Mouse (Mus musculus) skeletal muscle tissue, postnatal 0 days (tissue): ENCODE results near the gene Olfr1107. TPM values are rescaled to one million over a fixed set of nuclear protein-coding genes. Genes with fewer than 3 reads are reported as not detected.

Source experiments
- polyA plus RNA-seq: library from polyadenylated mRNA; unstranded; fragments of >200 nt; fragmentation: Nextera tagmentation; extraction: Ambion mirVana; gene quantifications from 2 replicates; pipeline ENCODE4 v1.2.1, GENCODE M21; 2015

Gene Olfr1107
- not detected in 2 replicates for polyA plus RNA-seq

DNA sequence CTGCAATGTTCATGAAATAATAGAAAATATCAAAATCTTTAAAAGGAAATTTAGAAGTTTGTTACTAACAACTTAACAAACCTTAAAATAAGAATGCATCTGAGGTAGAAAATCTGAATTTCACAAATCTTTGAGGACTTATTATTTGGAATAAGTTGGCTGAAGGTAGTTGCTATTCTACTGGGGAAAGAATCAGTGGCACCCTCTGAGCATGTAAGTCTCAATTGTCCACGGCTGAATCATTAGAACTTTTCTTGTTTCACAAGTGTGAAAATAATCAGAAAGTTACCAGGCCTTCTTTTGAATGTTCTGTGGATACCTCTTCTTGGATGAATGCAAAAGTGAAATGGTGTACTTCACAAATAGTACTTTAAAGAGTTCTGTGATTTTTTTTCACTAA, at the start of gene Olfr1107:
Gene Olfr1107 (minus strand): TSS at position 101 of the 400 bp plus-strand sequence.

DNA sequence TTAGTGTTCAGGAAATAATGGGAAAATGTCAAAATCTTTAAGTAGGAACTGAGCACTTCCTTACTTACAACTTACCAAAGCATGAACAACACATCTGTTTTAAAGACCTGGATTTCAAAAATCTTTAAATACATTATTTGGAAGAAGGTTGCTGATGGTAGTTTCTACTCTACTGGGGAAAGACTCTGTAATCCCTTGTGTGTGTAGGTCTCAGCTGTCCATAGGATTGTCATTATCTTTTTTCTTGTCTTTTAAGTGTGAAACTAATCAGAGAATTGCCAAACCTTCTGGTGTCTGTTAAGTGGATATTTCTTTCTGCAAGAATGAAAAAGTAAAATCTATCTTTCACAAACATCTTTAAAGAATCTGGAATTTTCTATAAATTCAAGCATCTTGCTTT, 38.9 kb upstream of the Olfr1107 start, which contains the start of gene Olfr259:
Gene Olfr259 (minus strand): TSS at position 101 of the 400 bp plus-strand sequence.

DNA sequence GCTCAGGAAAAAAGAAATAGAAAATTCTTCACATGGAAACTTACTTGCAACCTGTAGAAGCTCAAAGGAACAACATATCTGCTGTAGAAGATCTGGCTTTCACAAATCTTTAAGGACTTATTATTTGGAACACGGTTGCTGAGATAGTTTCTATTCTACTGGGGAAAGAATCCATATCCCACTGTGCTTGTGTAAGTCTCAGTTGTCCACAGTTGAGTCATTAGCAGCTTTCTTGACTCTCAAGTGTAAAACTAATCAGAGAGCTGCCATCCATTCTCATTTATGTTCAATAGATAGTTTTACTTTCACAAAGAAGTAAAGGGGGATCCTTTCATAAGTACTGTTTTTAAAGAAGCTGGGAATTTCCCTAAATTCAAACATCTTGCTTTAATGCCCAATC, 20.3 kb upstream of the Olfr1107 start, which contains the start of gene Olfr1109:
Gene Olfr1109 (minus strand): TSS at position 101 of the 400 bp plus-strand sequence.

DNA sequence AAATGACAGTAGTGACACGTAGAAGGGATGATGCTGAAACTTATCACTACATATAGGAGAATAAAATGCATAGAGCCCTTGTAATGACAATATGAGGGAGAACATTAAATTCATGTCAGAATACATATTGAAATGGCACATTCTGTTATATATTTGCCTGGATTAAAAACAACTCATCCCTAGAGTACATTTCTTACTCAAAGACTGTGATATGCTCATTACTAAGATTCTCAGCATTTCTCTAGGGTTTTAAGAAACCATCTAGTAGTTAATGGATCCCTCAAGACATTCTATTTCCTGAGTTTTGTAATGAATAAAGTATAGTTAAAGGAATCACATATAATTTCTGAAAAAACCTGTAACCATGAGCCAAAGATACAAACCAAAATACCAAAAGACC, 23.4 kb downstream of the Olfr1107 start, which contains the start of gene Olfr1106:
Gene Olfr1106 (minus strand): TSS at position 101 of the 400 bp plus-strand sequence.

DNA sequence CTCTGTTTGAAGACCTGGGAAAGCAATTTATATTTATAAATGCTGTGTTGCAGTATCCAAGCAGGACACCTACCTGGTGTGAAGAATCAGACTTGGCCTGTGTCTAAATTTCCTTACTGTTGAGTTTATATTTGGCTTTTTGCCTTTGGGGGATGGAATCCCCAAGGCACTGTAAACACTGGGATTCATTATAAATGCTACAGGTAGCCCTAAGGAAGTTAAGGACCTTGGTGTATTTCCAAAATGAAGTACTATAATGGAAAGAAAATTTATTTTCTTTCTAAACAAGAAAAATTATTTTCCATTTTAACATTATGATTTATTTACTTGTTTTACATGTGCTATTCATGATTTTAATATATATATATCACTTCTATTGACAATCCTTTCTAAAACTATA, 39.2 kb downstream of the Olfr1107 start, which contains the start of gene Olfr1105:
Gene Olfr1105 (minus strand): TSS at position 101 of the 400 bp plus-strand sequence.

DNA sequence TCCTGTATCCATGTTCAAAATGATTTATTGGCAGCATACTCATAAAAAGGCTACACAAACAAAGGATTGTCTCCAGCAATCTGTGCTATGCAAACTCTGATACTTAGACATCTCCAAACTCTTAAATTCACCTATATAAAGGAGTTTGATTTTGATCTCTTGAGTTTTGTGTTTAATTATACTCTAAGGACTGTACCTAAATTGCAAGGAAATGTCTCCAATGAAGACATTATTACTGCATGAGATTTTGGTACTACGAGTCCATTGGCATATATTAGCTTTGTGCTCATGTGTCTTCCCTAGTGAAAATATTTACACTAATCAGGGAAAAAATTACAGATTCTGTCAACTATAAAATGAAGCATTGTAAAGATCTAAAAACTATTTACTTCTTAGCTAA, 48.6 kb downstream of the Olfr1107 start, which contains the start of gene Olfr1104:
Gene Olfr1104 (minus strand): TSS at position 101 of the 400 bp plus-strand sequence.

Other genes with a start within 250 kb of the Olfr1107 start
- gene Olfr1095, start 224.1 kb downstream of the Olfr1107 start, polyA plus RNA-seq, result not detected in 2 replicates
- gene Gm13723, start 201.0 kb downstream of the Olfr1107 start, polyA plus RNA-seq, result not detected in 2 replicates
- gene Olfr1097, start 183.6 kb downstream of the Olfr1107 start, polyA plus RNA-seq, result not detected in 2 replicates
- gene Olfr1098, start 151.3 kb downstream of the Olfr1107 start, polyA plus RNA-seq, result not detected in 2 replicates
- gene Olfr1099, start 115.1 kb downstream of the Olfr1107 start, polyA plus RNA-seq, result not detected in 2 replicates
- not detected in 2 replicates for gene Olfr1100, start 95.9 kb downstream of the Olfr1107 start, polyA plus RNA-seq
- not detected in 2 replicates for gene Olfr1101, start 84.6 kb downstream of the Olfr1107 start, polyA plus RNA-seq
- not detected in 2 replicates for gene Olfr1102, start 77.4 kb downstream of the Olfr1107 start, polyA plus RNA-seq
- not detected in 2 replicates for gene Olfr1104, start 48.7 kb downstream of the Olfr1107 start, polyA plus RNA-seq
- not detected in 2 replicates for gene Olfr1105, start 39.3 kb downstream of the Olfr1107 start, polyA plus RNA-seq
- gene Olfr1106, start 23.5 kb downstream of the Olfr1107 start, polyA plus RNA-seq, result not detected in 2 replicates
- not detected in 2 replicates for gene Olfr1109, start 20.2 kb upstream of the Olfr1107 start, polyA plus RNA-seq
- not detected in 2 replicates for gene Olfr259, start 38.8 kb upstream of the Olfr1107 start, polyA plus RNA-seq
- not detected in 2 replicates for gene Olfr1110, start 64.5 kb upstream of the Olfr1107 start, polyA plus RNA-seq
- gene Olfr1111, start 76.8 kb upstream of the Olfr1107 start, polyA plus RNA-seq, result not detected in 2 replicates
- not detected in 2 replicates for gene Olfr1112, start 112.0 kb upstream of the Olfr1107 start, polyA plus RNA-seq
- not detected in 2 replicates for gene Olfr1113, start 133.2 kb upstream of the Olfr1107 start, polyA plus RNA-seq
- gene Olfr1115, start 172.2 kb upstream of the Olfr1107 start, polyA plus RNA-seq, result not detected in 2 replicates
- not detected in 2 replicates for gene Olfr1116, start 191.7 kb upstream of the Olfr1107 start, polyA plus RNA-seq
- not detected in 2 replicates for gene Olfr1118, start 231.8 kb upstream of the Olfr1107 start, polyA plus RNA-seq